Mouse (Mus musculus): Measurements from ENCODE around the gene B3gnt2.

DNA sequence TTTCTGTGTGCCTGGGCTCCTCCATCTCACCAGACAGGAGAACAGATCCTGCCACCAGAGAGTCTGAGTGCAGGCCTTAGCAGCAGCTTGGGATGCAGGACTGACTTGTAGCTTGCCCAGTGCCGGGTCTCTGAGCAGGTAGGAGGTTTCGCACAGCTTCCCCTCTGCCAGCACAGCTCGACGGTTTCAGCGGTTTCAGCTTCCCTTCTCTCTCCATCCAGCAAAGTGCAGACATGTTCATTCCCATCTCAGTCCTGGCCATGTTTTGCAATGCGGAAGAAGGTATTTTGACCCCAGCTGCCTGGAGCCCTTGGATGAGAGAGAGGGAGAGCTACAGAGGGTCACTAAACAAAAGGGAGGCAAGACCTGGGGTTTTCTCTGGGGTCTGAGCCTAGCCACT is 30.1 kb downstream of the B3gnt2 start:
- TF ChIP-seq POLR2A (IDR thresholded peaks at IDR 0.05; ENCODE audit: low read depth, low read length) (no peak), CTCF (IDR thresholded peaks at IDR 0.05; ENCODE audit: borderline replicate concordance, insufficient read depth, low read length) (no peak)

Data from embryonic fibroblast, embryonic 13.5 days (primary cell).